Mouse (Mus musculus): ENCODE measurements around the gene Camk1g.

GRCm38 (mm10) chr1:193337018-193337321 lies 33.1 kb downstream of the Camk1g start:
- TF ChIP-seq CTCF (IDR thresholded peaks at IDR 0.05; ENCODE audit: insufficient read depth, low read length) (no peak), POLR2A (IDR thresholded peaks at IDR 0.05; ENCODE audit: borderline replicate concordance, extremely low read depth, low read depth, low read length) (no peak)
